Comparison of ENCODE assay signal across 10 mouse cellular contexts in the genomic region with DNA sequence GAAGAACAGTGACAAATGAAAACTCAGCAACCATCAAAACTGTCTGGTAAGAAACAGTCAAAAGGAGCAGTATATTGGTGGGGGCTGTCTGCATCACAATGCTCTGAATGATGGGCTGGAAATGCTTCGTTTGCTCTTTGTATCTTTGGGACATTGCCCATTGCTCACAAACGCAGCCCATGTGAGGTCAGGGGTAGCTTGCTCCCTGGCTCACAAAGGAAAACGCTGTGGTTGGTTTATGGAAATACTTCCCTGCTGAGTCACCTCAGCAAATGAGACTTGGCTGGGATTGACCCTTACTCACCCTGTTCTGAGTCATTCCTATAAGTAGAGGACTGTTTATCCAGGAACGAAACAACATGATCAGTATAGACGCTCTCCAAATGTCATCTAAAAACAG.
A peak's percentile ranks its signal among the peaks of the same experiment; 100 is the strongest.
DNase-seq lines count a peak whose midpoint lies in the region; ATAC-seq and TF ChIP-seq lines count a peak whose summit lies in the region.
"Had no signal": no experiment of that assay in that cellular context is flagged by ENCODE, and none has a peak within 500 bp of the region (broad histone marks: within the 10 kb centered on the region; RNA-seq: fewer than 3 reads in every experiment).

No protein-coding gene starts in this region.

- H3K4me3 ChIP-seq in liver, postnatal 0 days (ENCODE audit: low read depth, low read length), result no peak overlapping the region
- no peak overlapping the region for H3K4me3 ChIP-seq in liver, embryonic 11.5 days (ENCODE audit: low read depth, low read length)
- no peak overlapping the region for H3K4me3 ChIP-seq in heart, embryonic 16.5 days (ENCODE audit: low read length)
- no peak overlapping the region for H3K4me3 ChIP-seq in stomach, embryonic 15.5 days (replicated peaks)
- H3K4me3 ChIP-seq in midbrain, embryonic 16.5 days (ENCODE audit: low read depth, low read length), result no peak overlapping the region
- H3K4me3 ChIP-seq: embryonic facial prominence, embryonic 12.5 days had no signal

- 0 out of 2 replicates have a peak, but pooled peaks have one; percentile 8 for TF ChIP-seq EP300 in liver, postnatal 0 days (IDR thresholded peaks at IDR 0.05; ENCODE audit: low read depth)

- no peak for TF ChIP-seq CTCF in liver, postnatal 0 days (IDR thresholded peaks at IDR 0.05; ENCODE audit: low read depth)

- H3K9ac ChIP-seq in liver, postnatal 0 days (replicated peaks), result no peak overlapping the region
- H3K9ac ChIP-seq in liver, embryonic 11.5 days (ENCODE audit: low read depth, low read length), result no peak overlapping the region
- H3K9ac ChIP-seq in heart, embryonic 16.5 days (ENCODE audit: low read length), result no peak overlapping the region
- no peak overlapping the region for H3K9ac ChIP-seq in stomach, embryonic 15.5 days
- H3K9ac ChIP-seq in midbrain, embryonic 16.5 days (ENCODE audit: low read depth, low read length), result no peak overlapping the region
- H3K9ac ChIP-seq: embryonic facial prominence, embryonic 12.5 days had no signal

- H3K27ac ChIP-seq in liver, postnatal 0 days (ENCODE audit: low read depth), result no peak overlapping the region
- no peak overlapping the region for H3K27ac ChIP-seq in liver, embryonic 11.5 days (ENCODE audit: low read depth, low read length)
- peak overlapping the region; percentile 37; the same call in 1 of the 2 replicates for H3K27ac ChIP-seq in heart, embryonic 16.5 days (ENCODE audit: low read length)
- H3K27ac ChIP-seq in stomach, embryonic 15.5 days, result peak overlapping the region; percentile 62; the same call in 1 of the 2 replicates
- H3K27ac ChIP-seq in midbrain, embryonic 16.5 days (ENCODE audit: low read length), result no peak overlapping the region
- H3K27ac ChIP-seq: embryonic facial prominence, embryonic 12.5 days; hindbrain, postnatal 0 days had no signal

- H3K4me2 ChIP-seq in liver, postnatal 0 days (ENCODE audit: low read depth, low read length), result no peak overlapping the region
- no peak overlapping the region for H3K4me2 ChIP-seq in liver, embryonic 11.5 days
- H3K4me2 ChIP-seq in heart, embryonic 16.5 days (ENCODE audit: low read depth, low read length), result no peak overlapping the region
- H3K4me2 ChIP-seq in stomach, embryonic 15.5 days, result 0 out of 2 replicates have a peak overlapping the region, but pooled peaks have one; percentile 1
- no peak overlapping the region for H3K4me2 ChIP-seq in midbrain, embryonic 16.5 days (ENCODE audit: low read length)
- H3K4me2 ChIP-seq: embryonic facial prominence, embryonic 12.5 days had no signal

- peak; percentile 70 for ATAC-seq in liver, postnatal 0 days
- ATAC-seq in liver, embryonic 11.5 days (replicated peaks; ENCODE audit: low FRiP score), result no peak
- peak; percentile 82 for ATAC-seq in heart, embryonic 16.5 days (replicated peaks; ENCODE audit: extremely low read depth, insufficient read depth, low FRiP score)
- ATAC-seq in stomach, embryonic 15.5 days (ENCODE audit: insufficient read depth, low FRiP score, low read depth), result peak; percentile 84
- ATAC-seq in midbrain, embryonic 16.5 days, result no peak
- no peak for ATAC-seq in megakaryocyte, adult 5-6 weeks (ENCODE audit: poor library complexity, severe bottlenecking)
- ATAC-seq: hindbrain, postnatal 0 days had no signal

- H3K36me3 ChIP-seq in liver, postnatal 0 days (replicated peaks; ENCODE audit: insufficient read depth, low read length), result no peaks in the 10 kb centered on the region
- no peaks in the 10 kb centered on the region for H3K36me3 ChIP-seq in liver, embryonic 11.5 days (ENCODE audit: control insufficient read depth, insufficient read depth, low read length)
- H3K36me3 ChIP-seq in heart, embryonic 16.5 days (ENCODE audit: control insufficient read depth, insufficient read depth), result no peaks in the 10 kb centered on the region
- H3K36me3 ChIP-seq in stomach, embryonic 15.5 days, result no peaks in the 10 kb centered on the region
- H3K36me3 ChIP-seq in midbrain, embryonic 16.5 days (ENCODE audit: control insufficient read depth, insufficient read depth, low read length), result no peaks in the 10 kb centered on the region
- H3K36me3 ChIP-seq: embryonic facial prominence, embryonic 12.5 days had no signal

- no peaks in the 10 kb centered on the region for H3K4me1 ChIP-seq in liver, postnatal 0 days (ENCODE audit: insufficient read depth)
- no peaks in the 10 kb centered on the region for H3K4me1 ChIP-seq in liver, embryonic 11.5 days (replicated peaks; ENCODE audit: control insufficient read depth, insufficient read depth, low read length)
- H3K4me1 ChIP-seq in heart, embryonic 16.5 days (ENCODE audit: control insufficient read depth, insufficient read depth, low read length), result peaks cover 21% of the 10 kb centered on the region
- H3K4me1 ChIP-seq in stomach, embryonic 15.5 days, result peaks cover 8% of the 10 kb centered on the region; the same call in 1 of the 2 replicates
- no peaks in the 10 kb centered on the region for H3K4me1 ChIP-seq in midbrain, embryonic 16.5 days (ENCODE audit: control insufficient read depth, insufficient read depth, low read length)

- no peaks in the 10 kb centered on the region for H3K27me3 ChIP-seq in liver, postnatal 0 days (ENCODE audit: insufficient read depth, low read length)
- no peaks in the 10 kb centered on the region for H3K27me3 ChIP-seq in liver, embryonic 11.5 days (replicated peaks; ENCODE audit: control insufficient read depth, insufficient read depth, low read length)
- H3K27me3 ChIP-seq in heart, embryonic 16.5 days (ENCODE audit: control insufficient read depth, insufficient read depth, low read length), result no peaks in the 10 kb centered on the region
- H3K27me3 ChIP-seq in stomach, embryonic 15.5 days (replicated peaks), result no peaks in the 10 kb centered on the region
- H3K27me3 ChIP-seq in midbrain, embryonic 16.5 days (ENCODE audit: control insufficient read depth, insufficient read depth, low read depth, low read length), result no peaks in the 10 kb centered on the region
- H3K27me3 ChIP-seq: embryonic facial prominence, embryonic 12.5 days had no signal

- no peaks in the 10 kb centered on the region for H3K9me3 ChIP-seq in liver, postnatal 0 days (ENCODE audit: low read length)
- H3K9me3 ChIP-seq in liver, embryonic 11.5 days (ENCODE audit: control insufficient read depth, low read length), result no peaks in the 10 kb centered on the region
- no peaks in the 10 kb centered on the region for H3K9me3 ChIP-seq in heart, embryonic 16.5 days (replicated peaks; ENCODE audit: control insufficient read depth, low read length)
- H3K9me3 ChIP-seq in stomach, embryonic 15.5 days, result no peaks in the 10 kb centered on the region
- no peaks in the 10 kb centered on the region for H3K9me3 ChIP-seq in midbrain, embryonic 16.5 days (replicated peaks; ENCODE audit: control insufficient read depth, low read length, poor library complexity, severe bottlenecking)
- H3K9me3 ChIP-seq: embryonic facial prominence, embryonic 12.5 days had no signal

- WGBS in liver, postnatal 0 days (ENCODE audit: insufficient replicate concordance), result 37% methylated on average over 5 of the region's 5 CpGs
- WGBS in liver, embryonic 11.5 days, result 43% methylated on average over 5 of the region's 5 CpGs
- 11% methylated on average over 5 of the region's 5 CpGs for WGBS in heart, embryonic 16.5 days
- 10% methylated on average over 5 of the region's 5 CpGs for WGBS in stomach, embryonic 15.5 days
- WGBS in midbrain, embryonic 16.5 days, result 30% methylated on average over 5 of the region's 5 CpGs

- DNase-seq in liver, postnatal 0 days, result no peak
- no peak for DNase-seq in liver, embryonic 11.5 days (ENCODE audit: low spot score)
- peak; percentile 52 for DNase-seq in adrenal gland, postnatal 10 days
- no peak for DNase-seq in cerebellum, postnatal 10 days

Comparison
In these comparisons a context has a peak if more than half of its experiments do, and no peak if none do; other contexts are left out.
1. ATAC-seq: peak in liver, postnatal 0 days (single experiment), heart, embryonic 16.5 days (single experiment) and stomach, embryonic 15.5 days (single experiment); none in liver, embryonic 11.5 days (single experiment), midbrain, embryonic 16.5 days (single experiment) and megakaryocyte, adult 5-6 weeks (single experiment).
2. H3K27ac ChIP-seq: peak in heart, embryonic 16.5 days (single experiment) and stomach, embryonic 15.5 days (single experiment); none in liver, postnatal 0 days (single experiment), liver, embryonic 11.5 days (single experiment) and midbrain, embryonic 16.5 days (single experiment).